Mouse (Mus musculus): ENCODE measurements around the gene Gna14.

GRCm38 (mm10) chr19:16579656-16580260, 144.2 kb downstream of the Gna14 start:
- no peak for TF ChIP-seq EP300 (IDR thresholded peaks at IDR 0.05; ENCODE audit: low read depth)
- no peak for TF ChIP-seq CTCF (IDR thresholded peaks at IDR 0.05; ENCODE audit: low read depth)

Data from liver, postnatal 0 days (tissue).